Mouse (Mus musculus) CD8-positive naive resting alpha-beta T cell, adult 2 months (primary cell): ENCODE measurements around the gene Vrk2.

Experiments
- DNase-seq, 2 experiments: peaks; one replicate each; pipeline ENCODE4 v3.0.0; 2022; ENCODE audit warnings: low read depth in 2 of 2, low spot score in 2 of 2

Vrk2 gene

DNA sequence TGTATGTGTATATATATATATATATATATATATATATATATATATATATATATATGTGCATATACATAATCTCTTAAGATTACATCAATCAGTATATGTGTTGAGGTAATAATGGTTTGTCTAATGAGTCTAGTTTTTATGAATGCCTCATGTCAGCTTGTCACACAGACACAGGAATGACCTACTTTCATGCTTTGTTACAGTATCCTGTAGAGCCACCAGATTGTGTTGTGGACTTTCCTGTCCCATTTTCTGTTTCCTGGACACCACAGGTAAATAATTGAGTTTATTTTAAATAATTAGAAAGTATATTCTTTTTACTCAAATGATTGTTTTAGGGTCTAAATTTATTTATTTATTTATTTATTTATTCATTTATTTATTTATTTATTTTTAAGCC, 159.6 kb downstream of the Vrk2 start:
- DNase-seq: no peak

DNA sequence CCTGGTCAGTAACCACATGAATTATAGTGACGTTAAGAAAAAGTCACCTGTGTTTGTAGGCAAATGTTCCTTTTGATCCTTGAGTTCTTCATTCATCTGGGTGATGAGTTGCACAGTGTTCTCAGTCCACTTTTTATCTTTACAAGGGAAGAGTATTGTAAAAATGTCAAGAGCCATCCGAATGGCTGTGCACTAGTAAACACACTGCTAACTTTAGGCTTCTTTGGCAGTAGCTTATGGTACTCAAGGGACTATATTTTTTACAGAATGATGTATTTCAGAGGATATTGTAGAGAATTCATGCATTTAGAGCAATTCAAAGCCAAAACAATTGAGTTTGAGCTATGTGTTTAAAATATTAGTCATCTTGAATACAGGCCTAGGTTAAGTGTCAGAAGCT, 172.3 kb downstream of the Vrk2 start:
- no peak for DNase-seq
